In genomic region chr4:140592217-140592759, GRCm38 (mm10) we compare ENCODE assay signal across 9 mouse cellular contexts.
DNase-seq lines count a peak whose midpoint lies in the region; ATAC-seq lines count a peak whose summit lies in the region.
"Had no signal": no experiment of that assay in that cellular context is flagged by ENCODE, and none has a peak within 500 bp of the region (broad histone marks: within the 10 kb centered on the region; RNA-seq: fewer than 3 reads in every experiment).

No protein-coding gene starts in this region.

- no peak overlapping the region for H3K9ac ChIP-seq in midbrain, embryonic 12.5 days (replicated peaks)

- 0 out of 2 replicates have a peak overlapping the region, but pooled peaks have one; percentile 1 for H3K27ac ChIP-seq in midbrain, embryonic 12.5 days (replicated peaks)

- no peaks in the 10 kb centered on the region for H3K4me1 ChIP-seq in midbrain, embryonic 12.5 days

- no peak overlapping the region for H3K4me3 ChIP-seq in midbrain, embryonic 12.5 days
- H3K4me3 ChIP-seq: megakaryocyte, embryonic 14.5 days had no signal

- no peak overlapping the region for H3K4me2 ChIP-seq in midbrain, embryonic 12.5 days (replicated peaks)

- H3K36me3 ChIP-seq in midbrain, embryonic 12.5 days, result peaks cover 59% of the 10 kb centered on the region

- no peaks in the 10 kb centered on the region for H3K27me3 ChIP-seq in midbrain, embryonic 12.5 days

- peak; percentile 58 for DNase-seq in T-cell, adult 2 months (ENCODE audit: low spot score)
- DNase-seq in cerebellum, adult 9-10 months, result peak; percentile 86
- peak; percentile 68 to 73 for DNase-seq in frontal cortex, postnatal 25 days (ENCODE audit: low spot score in 2 of 2)
- DNase-seq in hindlimb bud, embryonic 11.5 days (ENCODE audit: extremely low spot score, low read depth, low spot score), result peak; percentile 33
- DNase-seq in left cerebral cortex, adult 18-20 months (ENCODE audit: low spot score in 2 of 2), result peak; percentile 68 to 88
- DNase-seq in spleen, adult 12 weeks (ENCODE audit: low spot score), result peak; percentile 27

- WGBS in midbrain, embryonic 12.5 days, result 24% methylated on average over 11 of the region's 11 CpGs

- peaks cover 5% of the 10 kb centered on the region; the same call in 1 of the 2 replicates for H3K9me3 ChIP-seq in midbrain, embryonic 12.5 days

- peak; percentile 41; the same call in 1 of the 2 replicates for ATAC-seq in midbrain, embryonic 12.5 days (ENCODE audit: low FRiP score, low read depth)
- ATAC-seq in erythroid progenitor cell, adult 5-6 weeks (replicated peaks; ENCODE audit: low FRiP score, poor library complexity, severe bottlenecking), result no peak

Comparison
In these comparisons a context has a peak if more than half of its experiments do, and no peak if none do; other contexts are left out.
1. DNase-seq: peak in every context shown above with its lines; median percentile 86 in cerebellum, adult 9-10 months; 78 in left cerebral cortex, adult 18-20 months; 70 in frontal cortex, postnatal 25 days; 58 in T-cell, adult 2 months; 33 in hindlimb bud, embryonic 11.5 days; 27 in spleen, adult 12 weeks.